Mouse (Mus musculus): ENCODE measurements around the gene Stx5a. TPM values are rescaled to one million over a fixed set of nuclear protein-coding genes. Genes with fewer than 3 reads are reported as not detected.

The Stx5a gene
- polyA plus RNA-seq, 1 experiment from 2014 or later = 110 TPM

DNA sequence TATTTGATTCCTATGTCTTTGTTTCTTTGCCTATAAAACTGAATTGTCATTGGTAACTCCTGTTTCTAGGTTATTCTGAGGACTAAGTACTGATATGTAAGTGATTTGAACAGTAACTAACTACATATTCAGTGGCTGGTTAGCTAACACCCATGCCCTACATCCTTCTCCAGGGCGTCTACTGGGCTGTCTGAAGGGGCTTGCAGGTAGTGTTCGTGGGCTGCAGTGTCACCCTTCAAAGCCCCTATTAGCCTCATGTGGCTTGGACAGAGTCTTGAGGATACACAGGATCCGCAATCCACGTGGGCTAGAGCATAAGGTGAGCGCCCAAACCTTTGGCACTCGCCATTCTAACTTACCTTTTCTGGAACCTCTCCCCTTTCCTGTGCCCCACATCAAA, 1.6 kb upstream of the Stx5a start:
- DNase-seq (ENCODE audit: low spot score) (no peak), ATAC-seq (replicated peaks; ENCODE audit: insufficient number of reproducible peaks, low FRiP score, low TSS enrichment, low read depth) (no peak)
- no peaks in the 10 kb centered on the region; the same call in 1 of the 2 replicates for H3K36me3 ChIP-seq (replicated peaks; ENCODE audit: control insufficient read depth, insufficient read depth, low read depth, low read length)
- H3K27ac ChIP-seq (replicated peaks; ENCODE audit: low read depth, low read length) = no peak overlapping the region
- H3K4me1 ChIP-seq (ENCODE audit: control insufficient read depth, insufficient read depth, low read length) = peaks cover 2% of the 10 kb centered on the region; the same call in 1 of the 2 replicates
- H3K4me3 ChIP-seq (ENCODE audit: low read depth, low read length) = no peak overlapping the region
- H3K4me2 ChIP-seq (ENCODE audit: low read depth, low read length) = no peak overlapping the region
- no peaks in the 10 kb centered on the region for H3K9me3 ChIP-seq (replicated peaks; ENCODE audit: control insufficient read depth, low read length)
- 86% methylated on average over 6 of the region's 6 CpGs for WGBS
- H3K27me3 ChIP-seq (ENCODE audit: control insufficient read depth, insufficient read depth, low read length) = no peaks in the 10 kb centered on the region
- H3K9ac ChIP-seq (replicated peaks; ENCODE audit: low read length) = no peak overlapping the region

DNA sequence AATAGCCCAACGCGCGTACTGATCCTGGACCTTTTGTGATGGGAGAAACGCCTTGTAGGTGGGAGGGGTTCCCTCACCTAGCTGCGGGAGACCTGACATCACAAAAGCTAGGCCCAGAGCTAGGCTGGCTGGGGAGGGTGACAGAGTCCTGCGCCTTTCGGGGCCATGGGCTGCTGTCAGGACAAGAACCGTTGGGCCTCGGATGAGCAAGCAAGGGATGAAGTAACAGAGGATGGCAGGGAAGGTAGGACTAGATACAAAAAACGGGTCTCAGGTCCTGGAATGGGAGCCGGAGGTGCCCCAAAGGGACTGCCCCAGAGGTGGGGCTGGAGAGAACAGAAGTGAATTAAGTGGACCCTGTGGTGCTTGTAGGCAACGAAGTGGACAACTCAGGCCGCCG, 610 bp upstream of the Stx5a start, which contains the start of gene 1700092M07Rik:
Gene 1700092M07Rik, plus strand, starts transcription at position 116 of the 400 bp plus-strand sequence.
- peak; percentile 37 for ATAC-seq (replicated peaks; ENCODE audit: insufficient number of reproducible peaks, low FRiP score, low TSS enrichment, low read depth)
- Histone ChIP-seq H3K36me3 (replicated peaks; ENCODE audit: control insufficient read depth, insufficient read depth, low read depth, low read length) (no peaks in the 10 kb centered on the region; the same call in none of the 2 replicates), H3K4me3 (ENCODE audit: low read depth, low read length) (peak within 1 kb of the TSS; percentile 80), H3K4me2 (ENCODE audit: low read depth, low read length) (peak within 1 kb of the TSS; percentile 23), H3K27me3 (ENCODE audit: control insufficient read depth, insufficient read depth, low read length) (no peaks in the 10 kb centered on the region), H3K4me1 (ENCODE audit: control insufficient read depth, insufficient read depth, low read length) (peaks cover 2% of the 10 kb centered on the region; the same call in 1 of the 2 replicates), H3K9me3 (replicated peaks; ENCODE audit: control insufficient read depth, low read length) (no peaks in the 10 kb centered on the region), H3K9ac (replicated peaks; ENCODE audit: low read length) (peak within 1 kb of the TSS; percentile 65), H3K27ac (replicated peaks; ENCODE audit: low read depth, low read length) (peak within 1 kb of the TSS; percentile 69; the same call in 1 of the 2 replicates)
- WGBS = 69% methylated on average over 14 of the region's 14 CpGs
- DNase-seq (ENCODE audit: low spot score) = no peak

DNA sequence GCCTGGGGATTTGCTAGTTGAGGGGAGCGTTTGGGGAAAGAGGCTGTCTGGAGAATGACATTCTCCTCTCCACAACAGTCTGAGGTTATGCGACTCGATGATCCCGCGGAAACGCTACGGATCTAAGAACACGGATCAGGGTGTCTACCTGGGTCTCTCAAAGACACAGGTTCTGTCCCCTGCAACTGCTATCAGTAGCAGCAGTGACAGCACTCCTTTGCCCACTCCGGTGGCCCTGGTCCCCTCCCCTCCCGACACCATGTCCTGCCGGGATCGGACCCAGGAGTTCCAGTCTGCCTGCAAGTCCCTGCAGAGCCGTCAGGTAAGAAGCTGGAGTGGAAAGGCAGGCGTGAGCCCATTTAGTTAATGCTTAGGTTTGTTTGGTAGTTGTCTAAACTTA, 963 bp downstream of the Stx5a start:
- no peak for ATAC-seq (replicated peaks; ENCODE audit: insufficient number of reproducible peaks, low FRiP score, low TSS enrichment, low read depth)
- peak overlapping the region; percentile 88 for H3K9ac ChIP-seq (replicated peaks; ENCODE audit: low read length)
- H3K4me1 ChIP-seq (ENCODE audit: control insufficient read depth, insufficient read depth, low read length) = peaks cover 2% of the 10 kb centered on the region; the same call in 1 of the 2 replicates
- no peaks in the 10 kb centered on the region for H3K27me3 ChIP-seq (ENCODE audit: control insufficient read depth, insufficient read depth, low read length)
- no peak for DNase-seq (ENCODE audit: low spot score)
- H3K4me2 ChIP-seq (ENCODE audit: low read depth, low read length) = peak overlapping the region; percentile 67
- peak overlapping the region; percentile 80 for H3K4me3 ChIP-seq (ENCODE audit: low read depth, low read length)
- no peaks in the 10 kb centered on the region for H3K9me3 ChIP-seq (replicated peaks; ENCODE audit: control insufficient read depth, low read length)
- no peaks in the 10 kb centered on the region; the same call in none of the 2 replicates for H3K36me3 ChIP-seq (replicated peaks; ENCODE audit: control insufficient read depth, insufficient read depth, low read depth, low read length)
- 16% methylated on average over 14 of the region's 14 CpGs for WGBS
- no peak overlapping the region for H3K27ac ChIP-seq (replicated peaks; ENCODE audit: low read depth, low read length)

DNA sequence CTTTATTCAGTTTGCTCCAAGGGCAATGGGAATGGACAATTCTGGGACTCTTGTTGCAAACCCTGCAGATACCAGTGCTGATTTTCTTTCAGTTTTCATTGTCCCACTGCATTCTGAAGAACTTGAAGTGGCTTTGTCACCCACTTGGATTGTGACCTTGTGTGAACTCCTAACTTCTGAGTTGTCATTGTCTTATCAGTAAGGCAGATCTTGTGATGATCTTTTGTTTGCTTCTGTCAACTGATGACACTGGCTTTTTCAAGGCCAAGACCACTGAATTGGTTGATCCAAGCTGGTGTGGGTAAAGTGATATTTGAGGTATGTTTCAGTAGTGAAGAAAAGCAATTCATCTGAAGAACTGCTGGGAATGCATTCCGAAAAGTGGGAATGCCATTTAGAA, 4.2 kb downstream of the Stx5a start:
- Histone ChIP-seq H3K27ac (replicated peaks; ENCODE audit: low read depth, low read length) (no peak overlapping the region), H3K9ac (replicated peaks; ENCODE audit: low read length) (no peak overlapping the region), H3K4me3 (ENCODE audit: low read depth, low read length) (no peak overlapping the region), H3K9me3 (replicated peaks; ENCODE audit: control insufficient read depth, low read length) (no peaks in the 10 kb centered on the region), H3K4me1 (ENCODE audit: control insufficient read depth, insufficient read depth, low read length) (peaks cover 2% of the 10 kb centered on the region; the same call in 1 of the 2 replicates), H3K36me3 (replicated peaks; ENCODE audit: control insufficient read depth, insufficient read depth, low read depth, low read length) (peaks cover under 1% of the 10 kb centered on the region), H3K27me3 (ENCODE audit: control insufficient read depth, insufficient read depth, low read length) (no peaks in the 10 kb centered on the region), H3K4me2 (ENCODE audit: low read depth, low read length) (no peak overlapping the region)
- WGBS = 93% methylated on average over 1 of the region's 1 CpGs
- ATAC-seq (replicated peaks; ENCODE audit: insufficient number of reproducible peaks, low FRiP score, low TSS enrichment, low read depth) (no peak), DNase-seq (ENCODE audit: low spot score) (no peak)

DNA sequence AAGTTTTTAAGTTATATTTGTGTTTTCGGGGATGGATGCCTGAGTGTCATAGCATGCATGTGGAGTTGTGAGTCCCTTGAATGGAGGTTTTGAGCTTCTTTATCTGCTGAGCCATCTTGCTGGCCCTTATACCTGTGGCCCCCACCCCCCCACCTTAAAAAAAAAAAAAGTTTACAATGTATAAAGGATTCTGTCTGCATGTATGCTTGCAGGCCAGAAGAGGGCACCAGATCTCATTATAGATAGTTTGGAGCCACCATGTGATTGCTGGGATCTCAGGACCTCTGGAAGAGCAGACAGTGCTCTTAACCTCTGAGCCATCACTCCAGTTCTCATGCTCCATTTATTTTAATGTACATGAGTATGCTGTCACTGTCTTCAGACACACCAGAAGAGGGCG, 6.2 kb downstream of the Stx5a start:
- Histone ChIP-seq H3K27me3 (ENCODE audit: control insufficient read depth, insufficient read depth, low read length) (no peaks in the 10 kb centered on the region), H3K4me1 (ENCODE audit: control insufficient read depth, insufficient read depth, low read length) (no peaks in the 10 kb centered on the region), H3K36me3 (replicated peaks; ENCODE audit: control insufficient read depth, insufficient read depth, low read depth, low read length) (peaks cover 8% of the 10 kb centered on the region), H3K9me3 (replicated peaks; ENCODE audit: control insufficient read depth, low read length) (no peaks in the 10 kb centered on the region), H3K9ac (replicated peaks; ENCODE audit: low read length) (no peak overlapping the region), H3K4me3 (ENCODE audit: low read depth, low read length) (no peak overlapping the region), H3K27ac (replicated peaks; ENCODE audit: low read depth, low read length) (no peak overlapping the region), H3K4me2 (ENCODE audit: low read depth, low read length) (no peak overlapping the region)
- DNase-seq (ENCODE audit: low spot score) (peak; percentile 4), ATAC-seq (replicated peaks; ENCODE audit: insufficient number of reproducible peaks, low FRiP score, low TSS enrichment, low read depth) (no peak)
- 76% methylated on average over 2 of the region's 2 CpGs for WGBS

DNA sequence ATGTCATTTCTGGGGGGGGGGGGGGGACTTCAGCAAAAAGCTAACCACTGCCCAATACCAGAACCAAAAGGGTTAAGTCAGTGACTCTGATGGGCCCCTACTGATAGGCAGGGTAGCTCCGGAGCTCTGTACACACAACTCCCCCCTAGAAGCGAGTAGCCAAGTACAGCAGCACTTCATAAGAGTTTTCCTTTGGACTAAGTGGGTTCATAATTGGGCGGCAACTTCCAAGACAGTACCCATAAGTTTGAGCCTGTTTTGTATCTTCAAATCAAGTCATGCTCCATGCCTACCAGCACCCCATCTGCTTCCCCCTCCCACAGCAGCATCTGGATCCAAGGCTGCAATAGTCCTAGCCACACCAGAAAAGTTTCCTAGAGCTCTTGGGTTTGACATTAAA, 14.4 kb downstream of the Stx5a start:
- Histone ChIP-seq H3K9ac (replicated peaks; ENCODE audit: low read length) (no peak overlapping the region), H3K4me1 (ENCODE audit: control insufficient read depth, insufficient read depth, low read length) (no peaks in the 10 kb centered on the region), H3K9me3 (replicated peaks; ENCODE audit: control insufficient read depth, low read length) (no peaks in the 10 kb centered on the region), H3K27ac (replicated peaks; ENCODE audit: low read depth, low read length) (no peak overlapping the region), H3K4me2 (ENCODE audit: low read depth, low read length) (no peak overlapping the region), H3K27me3 (ENCODE audit: control insufficient read depth, insufficient read depth, low read length) (no peaks in the 10 kb centered on the region), H3K4me3 (ENCODE audit: low read depth, low read length) (no peak overlapping the region), H3K36me3 (replicated peaks; ENCODE audit: control insufficient read depth, insufficient read depth, low read depth, low read length) (peaks cover 12% of the 10 kb centered on the region)
- 81% methylated on average over 3 of the region's 3 CpGs for WGBS
- DNase-seq (ENCODE audit: low spot score) = no peak
- no peak for ATAC-seq (replicated peaks; ENCODE audit: insufficient number of reproducible peaks, low FRiP score, low TSS enrichment, low read depth)

DNA sequence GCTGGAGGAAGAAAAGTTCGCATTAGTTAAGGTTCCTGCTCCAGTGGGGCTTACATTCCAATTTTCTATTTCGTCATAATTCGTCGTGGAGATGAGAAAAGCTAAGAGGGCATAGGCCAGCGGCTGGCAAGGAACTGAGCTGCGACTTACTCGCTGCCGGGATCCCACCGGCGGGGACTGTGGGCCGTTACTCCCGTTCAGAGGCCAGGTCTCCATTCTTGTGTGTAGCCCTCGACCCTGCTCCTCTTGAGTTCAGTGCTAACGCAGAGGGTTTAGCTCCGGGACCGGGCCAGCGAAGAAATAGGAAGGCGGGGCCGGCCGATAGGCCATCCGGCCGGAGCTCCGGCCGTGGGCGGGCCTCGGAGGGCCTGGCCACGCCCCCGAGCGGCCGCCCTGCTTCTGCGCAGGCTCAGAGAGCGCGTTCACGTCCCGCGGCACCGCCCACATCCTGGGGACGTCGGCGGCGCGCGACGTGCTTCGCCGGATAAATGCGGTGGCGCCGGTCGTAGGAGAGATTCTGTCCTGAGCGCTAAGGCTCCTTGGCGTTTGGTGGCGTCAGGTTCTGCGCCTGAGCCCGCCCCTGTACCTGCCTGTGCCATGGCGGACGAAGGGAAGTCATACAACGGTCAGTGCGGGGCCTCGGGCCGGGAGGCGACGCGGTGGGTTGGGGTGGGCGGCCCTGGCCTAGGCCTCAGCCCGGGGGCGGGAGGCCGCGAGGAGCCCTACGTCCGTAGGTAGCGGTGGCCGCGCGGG, 15.6 kb downstream of the Stx5a start, which contains the start of gene Nxf1:
Gene Nxf1, plus strand, starts transcription at position 439 of the 753 bp plus-strand sequence.
- peak; percentile 90 for ATAC-seq (replicated peaks; ENCODE audit: insufficient number of reproducible peaks, low FRiP score, low TSS enrichment, low read depth)

DNA sequence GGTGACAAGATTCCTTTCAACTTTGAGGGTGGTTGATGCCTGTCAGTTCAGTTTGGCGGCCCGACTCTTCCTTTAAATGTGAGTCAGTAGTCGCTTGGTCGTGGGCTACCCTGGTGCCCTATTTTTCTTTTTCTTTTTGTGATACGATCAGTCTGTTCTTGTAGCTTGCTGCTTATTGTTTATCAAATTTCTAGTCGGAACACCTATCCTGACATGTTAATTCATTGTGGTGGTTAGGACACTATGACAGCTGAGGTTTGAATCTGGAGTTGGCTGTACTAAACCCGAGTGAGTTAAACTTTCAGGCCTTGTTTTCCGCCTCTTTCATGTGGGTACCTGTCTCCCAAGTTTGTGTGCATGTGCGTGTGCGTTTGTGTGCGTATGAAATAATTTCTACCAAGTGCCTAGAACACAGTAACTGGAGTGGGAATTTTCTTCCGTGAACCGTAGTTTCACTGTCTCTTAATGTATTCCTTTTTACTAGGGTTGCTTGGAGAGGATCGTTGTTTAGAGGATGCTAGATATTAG, 16.3 kb downstream of the Stx5a start:
- H3K4me1 ChIP-seq (ENCODE audit: control insufficient read depth, insufficient read depth, low read length) = no peaks in the 10 kb centered on the region
- peak overlapping the region; percentile 85 for H3K27ac ChIP-seq (replicated peaks; ENCODE audit: low read depth, low read length)
- peak overlapping the region; percentile 71 for H3K4me2 ChIP-seq (ENCODE audit: low read depth, low read length)
- H3K36me3 ChIP-seq (replicated peaks; ENCODE audit: control insufficient read depth, insufficient read depth, low read depth, low read length) = peaks cover 7% of the 10 kb centered on the region
- 7% methylated on average over 14 of the region's 14 CpGs for WGBS
- DNase-seq (ENCODE audit: low spot score) = no peak
- H3K27me3 ChIP-seq (ENCODE audit: control insufficient read depth, insufficient read depth, low read length) = no peaks in the 10 kb centered on the region
- ATAC-seq (replicated peaks; ENCODE audit: insufficient number of reproducible peaks, low FRiP score, low TSS enrichment, low read depth) = no peak
- no peaks in the 10 kb centered on the region for H3K9me3 ChIP-seq (replicated peaks; ENCODE audit: control insufficient read depth, low read length)
- peak overlapping the region; percentile 95 for H3K9ac ChIP-seq (replicated peaks; ENCODE audit: low read length)
- peak overlapping the region; percentile 96 for H3K4me3 ChIP-seq (ENCODE audit: low read depth, low read length)

More for the DNA sequence above, 15.6 kb downstream of the Stx5a start, which contains the start of gene Nxf1:
- Histone ChIP-seq H3K27ac (replicated peaks; ENCODE audit: low read depth, low read length) (peak within 1 kb of the TSS; percentile 85), H3K9me3 (replicated peaks; ENCODE audit: control insufficient read depth, low read length) (no peaks in the 10 kb centered on the region), H3K4me1 (ENCODE audit: control insufficient read depth, insufficient read depth, low read length) (no peaks in the 10 kb centered on the region), H3K27me3 (ENCODE audit: control insufficient read depth, insufficient read depth, low read length) (no peaks in the 10 kb centered on the region), H3K9ac (replicated peaks; ENCODE audit: low read length) (peak within 1 kb of the TSS; percentile 95), H3K36me3 (replicated peaks; ENCODE audit: control insufficient read depth, insufficient read depth, low read depth, low read length) (peaks cover 7% of the 10 kb centered on the region), H3K4me3 (ENCODE audit: low read depth, low read length) (peak within 1 kb of the TSS; percentile 96), H3K4me2 (ENCODE audit: low read depth, low read length) (peak within 1 kb of the TSS; percentile 71)
- DNase-seq (ENCODE audit: low spot score) = peak; percentile 97
- WGBS = under 1% methylated on average over 75 of the region's 75 CpGs

Data from embryonic facial prominence, embryonic 11.5 days (tissue).